ENCODE assay signal across 8 mouse cellular contexts in genomic region chr11:78399680-78400079, GRCm38 (mm10). TPM values are rescaled to one million over a fixed set of nuclear protein-coding genes. Genes with fewer than 3 reads are reported as not detected.
DNase-seq lines count a peak whose midpoint lies in the region; ATAC-seq and TF ChIP-seq lines count a peak whose summit lies in the region.

No protein-coding gene starts in this region.

- DNase-seq in 416B (ENCODE audit: low read depth) (peak; percentile 80), G1E (ENCODE audit: low spot score) (peak; percentile 32)
- peak; percentile 56 for DNase-seq in cerebellum, adult 8-10 months
- peak; percentile 79 for DNase-seq in gastrocnemius, postnatal 10 days
- peak; percentile 76 to 88 for DNase-seq in layer of hippocampus, adult 2 months (ENCODE audit: low spot score in 2 of 2)
- DNase-seq in lung, postnatal 25 days (ENCODE audit: low spot score): peak; percentile 76
- peak; percentile 84 for DNase-seq in right cerebral cortex, postnatal 4 days

- H3K36me3 ChIP-seq in G1E (replicated peaks): no peaks in the 10 kb centered on the region

- no peaks in the 10 kb centered on the region for H3K9me3 ChIP-seq in G1E (replicated peaks)

- TF ChIP-seq CTCF in G1E (IDR thresholded peaks at IDR 0.05; ENCODE audit: low read depth, low read length): peak; percentile 95
- peak; percentile 100; the same call in 1 of the 2 replicates for TF ChIP-seq CTCF in layer of hippocampus, adult 2 months (conservative IDR thresholded peaks at IDR 0.05)

- H3K4me1 ChIP-seq in G1E (ENCODE audit: insufficient read depth, low read depth, low read length): no peaks in the 10 kb centered on the region

- ATAC-seq in G1E (ENCODE audit: extremely low read depth, insufficient number of reproducible peaks, low FRiP score, poor library complexity, severe bottlenecking): no peak
- ATAC-seq in erythroblast, adult 5-6 weeks (replicated peaks; ENCODE audit: low FRiP score, poor library complexity, severe bottlenecking): no peak

- H3K4me3 ChIP-seq in G1E (ENCODE audit: low read depth, low read length): no peak overlapping the region
- H3K4me3 ChIP-seq in layer of hippocampus, adult 2 months: no peak overlapping the region

- peaks cover 36% of the 10 kb centered on the region for H3K27me3 ChIP-seq in G1E (ENCODE audit: insufficient read depth, low read length)

- no peak overlapping the region for H3K27ac ChIP-seq in layer of hippocampus, adult 2 months

RNA-seq across cellular contexts. Expression of gene Foxn1, which starts 13.3 kb away (rescaled TPM):
- total RNA-seq in G1E (2014; fragmentation: Nextera tagmentation) (not detected in 2 replicates), G1E (2017) (0.05 TPM in 1 of 2 replicates, not detected in the other)
- not detected in 2 replicates for polyA plus RNA-seq in G1E (2012)
- total RNA-seq in gastrocnemius, postnatal 10 days (2021): not detected
- not detected for total RNA-seq in layer of hippocampus, adult 2 months (2021)
- total RNA-seq in erythroblast, adult 5-6 weeks (2015; ENCODE audit: low replicate concordance): not detected in 2 replicates
- total RNA-seq in erythroblast, adult 5-6 weeks (2017; ENCODE audit: low replicate concordance): not detected in 2 replicates

RNA-seq across cellular contexts. Expression of gene Slc13a2, which starts 22.3 kb away (rescaled TPM):
- total RNA-seq in G1E (2014; fragmentation: Nextera tagmentation) (not detected in 2 replicates), G1E (2017) (not detected in 2 replicates)
- polyA plus RNA-seq in G1E (2012): not detected in 2 replicates
- not detected for total RNA-seq in gastrocnemius, postnatal 10 days (2021)
- total RNA-seq in layer of hippocampus, adult 2 months (2021): not detected
- 1.0 TPM in 1 of 2 replicates, not detected in the other for total RNA-seq in erythroblast, adult 5-6 weeks (2015; ENCODE audit: low replicate concordance)
- total RNA-seq in erythroblast, adult 5-6 weeks (2017; ENCODE audit: low replicate concordance): not detected in 2 replicates

RNA-seq across cellular contexts. Expression of gene Unc119, which starts 56.4 kb away (rescaled TPM):
- 4.3 and 6.7 TPM in 2 replicates for total RNA-seq in G1E (2014; fragmentation: Nextera tagmentation)
- 10.3 and 11.8 TPM in 2 replicates for total RNA-seq in G1E (2017)
- polyA plus RNA-seq in G1E (2012): 8.2 and 8.8 TPM in 2 replicates
- 10 to 100 TPM; 26.2 to 28.4 TPM for total RNA-seq in gastrocnemius, postnatal 10 days (2021)
- total RNA-seq in layer of hippocampus, adult 2 months (2021): 10 to 100 TPM; 27.8 to 33.9 TPM
- 17.1 and 20.9 TPM in 2 replicates for total RNA-seq in erythroblast, adult 5-6 weeks (2015; ENCODE audit: low replicate concordance)
- 9.6 and 15.0 TPM in 2 replicates for total RNA-seq in erythroblast, adult 5-6 weeks (2017; ENCODE audit: low replicate concordance)

Comparison
In these comparisons a context has a peak if more than half of its experiments do, and no peak if none do; other contexts are left out.
1. DNase-seq: peak in every context shown above with its lines; median percentile 84 in right cerebral cortex, postnatal 4 days; 82 in layer of hippocampus, adult 2 months; 80 in 416B; 79 in gastrocnemius, postnatal 10 days; 76 in lung, postnatal 25 days; 56 in cerebellum, adult 8-10 months; 32 in G1E.